Mouse (Mus musculus) liver, embryonic 14.5 days (tissue): ENCODE measurements around the gene Flad1. TPM values are rescaled to one million over a fixed set of nuclear protein-coding genes. Genes with fewer than 3 reads are reported as not detected.

ENCODE experiments used
- ATAC-seq: fragments of 200-750 bp; cut with Nextera tagmentation; 2 replicates; pipeline ENCODE4 v1.8.0; 2017; ENCODE audit warnings: moderate number of reproducible peaks, mild to moderate bottlenecking, moderate library complexity; ENCODE audit not compliant: insufficient read depth
- DNase-seq, 3 experiments: peaks; one replicate each; pipeline ENCODE4 v3.0.0-alpha.2; 2012 to 2013; ENCODE audit warnings: low read depth in 3 of 3, low spot score in 3 of 3
- H3K27ac ChIP-seq: fragments of 300-500 bp; sonication (generic); 2 replicates; pipeline ENCODE4 v1.5.1; 2014; ENCODE audit warnings: moderate library complexity, mild to moderate bottlenecking, control low read depth, inconsistent platforms
- H3K27me3 ChIP-seq: fragments of 300-500 bp; sonication (generic); 2 replicates; pipeline ENCODE4 v1.6.1; 2014; ENCODE audit warnings: mild to moderate bottlenecking, low read length, moderate library complexity; ENCODE audit not compliant: control insufficient read depth, insufficient read depth
- H3K36me3 ChIP-seq: fragments of 300-500 bp; sonication (generic); replicated peaks from 2 replicates; pipeline ENCODE4 v1.6.1; 2014; ENCODE audit warnings: low read depth; ENCODE audit not compliant: control insufficient read depth, insufficient read depth
- H3K4me1 ChIP-seq, 2 experiments: fragments of 200-500 bp in 1 of 2; fragments of 300-500 bp in 1 of 2; sonication (generic) in 1 of 2; replicated peaks; 2 replicates each; pipeline ENCODE4 v1.6.1; 2012 to 2014; ENCODE audit warnings: antibody characterized with exemption in 1 of 2, inconsistent platforms in 1 of 2, low read length in 1 of 2; ENCODE audit not compliant: control insufficient read depth in 2 of 2, insufficient read depth in 2 of 2
- H3K4me2 ChIP-seq: fragments of 300-500 bp; sonication (generic); 2 replicates; pipeline ENCODE4 v1.6.1; 2014; ENCODE audit warnings: low read depth, mild to moderate bottlenecking, control low read depth, moderate library complexity
- H3K4me3 ChIP-seq, 2 experiments: fragments of 200-500 bp in 1 of 2; fragments of 300-500 bp in 1 of 2; sonication (generic) in 1 of 2; 2 replicates each; pipeline ENCODE4 v1.5.1; 2012 to 2014; ENCODE audit warnings: low read depth in 2 of 2, low read length in 2 of 2, mild to moderate bottlenecking in 2 of 2, control low read depth in 1 of 2, inconsistent platforms in 1 of 2, moderate library complexity in 1 of 2; ENCODE audit not compliant: insufficient read depth in 1 of 2
- H3K9ac ChIP-seq: fragments of 300-500 bp; sonication (generic); replicated peaks from 2 replicates; pipeline ENCODE4 v1.6.1; 2014; ENCODE audit warnings: mild to moderate bottlenecking, control low read depth, moderate library complexity
- H3K9me3 ChIP-seq: fragments of 300-500 bp; sonication (generic); 2 replicates; pipeline ENCODE4 v1.6.1; 2016; ENCODE audit warnings: low read length, mixed read lengths; ENCODE audit not compliant: control insufficient read depth
- CTCF ChIP-seq: IDR thresholded peaks from 2 replicates; pipeline ENCODE4 v1.5.1; 2016; ENCODE audit warnings: antibody characterized with exemption, low read depth, control low read depth
- EP300 ChIP-seq: IDR thresholded peaks from 2 replicates; pipeline ENCODE4 v1.6.1; 2016; ENCODE audit warnings: antibody characterized with exemption, low read depth
- WGBS: fragments of 180-500 bp; shearing (Covaris S2); extraction: QIAGEN DNeasy Blood & Tissue Kit; methylation state at CpG from one replicate; pipeline ENCODE4 v1.1.7; 2014; ENCODE audit not compliant: insufficient replicate concordance; 5-methylcytosine and 5-hydroxymethylcytosine counted together
- polyA plus RNA-seq, 2 experiments: library from polyadenylated mRNA; depleted of rRNA in 1 of 2; stranded (reverse) in 1 of 2; unstranded in 1 of 2; fragments of >200 nt; fragmentation: Nextera tagmentation in 1 of 2; extraction: Ambion mirVana in 1 of 2; gene quantifications; 2 replicates each; pipeline versions ENCODE4 v1.2.1 to v1.2.3; 2012 to 2014

The Flad1 gene
- polyA plus RNA-seq, 2 experiments = 9.2 to 13.2 TPM

GRCm38 (mm10) chr3:89385451-89385850 is 26.2 kb downstream of the Flad1 start:
- H3K9ac ChIP-seq = no peak overlapping the region
- ATAC-seq (no peak), DNase-seq (no peak)
- H3K27ac ChIP-seq = no peak overlapping the region
- no peak overlapping the region for H3K4me2 ChIP-seq
- no peak overlapping the region for H3K4me3 ChIP-seq
- peaks cover 0 to 12% of the 10 kb centered on the region in 2 experiments; a peak in 2 of 4 replicates for H3K4me1 ChIP-seq
- 17% methylated on average over 10 of the region's 11 CpGs for WGBS
- TF ChIP-seq EP300 (no peak), CTCF (no peak)
- H3K36me3 ChIP-seq = no peaks in the 10 kb centered on the region
- no peaks in the 10 kb centered on the region for H3K27me3 ChIP-seq
- H3K9me3 ChIP-seq = no peaks in the 10 kb centered on the region

- Histone ChIP-seq H3K4me1 (peaks cover 0 to 11% of the 10 kb centered on the region in 2 experiments; a peak in 2 of 4 replicates), H3K36me3 (no peaks in the 10 kb centered on the region), H3K9me3 (no peaks in the 10 kb centered on the region), H3K9ac (no peak overlapping the region), H3K4me3 (no peak overlapping the region), H3K4me2 (no peak overlapping the region; the same call in 1 of the 2 replicates), H3K27ac (no peak overlapping the region), H3K27me3 (no peaks in the 10 kb centered on the region)
- no peak for DNase-seq
- 70% methylated on average over 12 of the region's 12 CpGs for WGBS
- ATAC-seq = no peak
- TF ChIP-seq CTCF (no peak), EP300 (no peak)
These were observed 27.2 kb downstream of the Flad1 start for GRCm38 (mm10) chr3:89384331-89385076.

DNA sequence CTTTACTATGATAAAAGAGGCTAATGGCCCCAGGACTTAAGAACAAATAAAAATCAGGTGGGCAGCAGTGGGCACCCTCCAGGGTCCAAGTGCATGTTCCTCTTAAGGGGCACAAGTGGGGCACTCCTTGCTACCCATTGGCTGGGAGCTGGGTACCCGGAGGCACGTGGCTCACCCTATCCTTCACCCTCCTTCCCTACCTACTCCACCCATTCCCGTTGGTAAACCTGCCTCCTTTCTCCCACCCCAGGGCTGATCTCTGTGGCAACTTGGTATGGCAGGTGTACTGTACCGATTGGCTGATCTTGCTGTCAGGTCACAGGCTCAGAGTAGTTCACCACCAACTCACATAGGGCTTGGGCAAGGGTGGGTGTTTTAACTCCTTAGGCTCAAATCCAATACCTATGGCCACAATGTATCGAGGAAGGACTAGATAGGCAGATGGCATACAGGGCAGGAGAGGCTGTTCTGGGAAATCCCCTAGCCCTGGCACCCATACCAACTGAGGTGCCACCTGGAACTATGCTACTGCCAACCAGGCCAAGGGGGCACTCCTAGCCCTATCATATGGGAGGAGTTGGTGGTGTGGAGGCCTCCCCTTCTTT is 27.9 kb downstream of the Flad1 start:
- 70% methylated on average over 5 of the region's 5 CpGs for WGBS
- Histone ChIP-seq H3K36me3 (no peaks in the 10 kb centered on the region), H3K4me3 (no peak overlapping the region), H3K4me1 (peaks cover 2 to 8% of the 10 kb centered on the region in 2 experiments; a peak in 2 of 4 replicates), H3K9ac (no peak overlapping the region), H3K9me3 (no peaks in the 10 kb centered on the region), H3K27me3 (no peaks in the 10 kb centered on the region), H3K27ac (no peak overlapping the region), H3K4me2 (no peak overlapping the region)
- no peak for TF ChIP-seq CTCF
- no peak for TF ChIP-seq EP300
- DNase-seq = no peak
- no peak for ATAC-seq

- TF ChIP-seq CTCF (no peak), EP300 (no peak)
These were observed 28.7 kb downstream of the Flad1 start for GRCm38 (mm10) chr3:89382950-89383349.

GRCm38 (mm10) chr3:89382033-89382882 is 29.4 kb downstream of the Flad1 start:
- Histone ChIP-seq H3K36me3 (no peaks in the 10 kb centered on the region), H3K4me1 (peaks cover 0 to 2% of the 10 kb centered on the region in 2 experiments; a peak in 1 of 4 replicates), H3K9ac (no peak overlapping the region), H3K4me2 (no peak overlapping the region), H3K27me3 (no peaks in the 10 kb centered on the region), H3K9me3 (no peaks in the 10 kb centered on the region), H3K4me3 (no peak overlapping the region), H3K27ac (no peak overlapping the region)
- ATAC-seq (no peak), DNase-seq (no peak)
- WGBS = 66% methylated on average over 9 of the region's 9 CpGs
- TF ChIP-seq CTCF = no peak
- no peak for TF ChIP-seq EP300

More at GRCm38 (mm10) chr3:89382950-89383349, 28.7 kb downstream of the Flad1 start:
- Histone ChIP-seq H3K27me3 (no peaks in the 10 kb centered on the region), H3K9me3 (no peaks in the 10 kb centered on the region), H3K4me3 (no peak overlapping the region), H3K36me3 (no peaks in the 10 kb centered on the region), H3K9ac (no peak overlapping the region), H3K27ac (no peak overlapping the region), H3K4me1 (peaks cover 0 to 2% of the 10 kb centered on the region in 2 experiments; a peak in 1 of 4 replicates), H3K4me2 (no peak overlapping the region)
- DNase-seq (no peak), ATAC-seq (no peak)
- WGBS = 64% methylated on average over 5 of the region's 5 CpGs
